Mouse (Mus musculus) hindbrain, embryonic 11.5 days (tissue): Measurements from ENCODE around the gene Gm49384. TPM values are rescaled to one million over a fixed set of nuclear protein-coding genes. Genes with fewer than 3 reads are reported as not detected.
A peak's percentile ranks its signal among the peaks of the same experiment; 100 is the strongest.

Source experiments
- ATAC-seq: fragments of 200-750 bp; cut with Nextera tagmentation; 2 replicates; pipeline ENCODE4 v1.8.0; 2017; ENCODE audit warnings: mild to moderate bottlenecking, moderate TSS enrichment, moderate library complexity; ENCODE audit not compliant: low FRiP score
- DNase-seq: peaks from one replicate; pipeline ENCODE4 v3.0.0-alpha.2; 2015; ENCODE audit warnings: low spot score
- H3K27ac ChIP-seq: fragments of 300-500 bp; sonication (generic); 2 replicates; pipeline ENCODE4 v1.5.1; 2014; ENCODE audit warnings: mild to moderate bottlenecking, low read depth, low read length
- H3K27me3 ChIP-seq: fragments of 300-500 bp; sonication (generic); 2 replicates; pipeline ENCODE4 v1.6.1; 2014; ENCODE audit warnings: mild to moderate bottlenecking, low read length, moderate library complexity, mixed read lengths; ENCODE audit not compliant: control insufficient read depth, insufficient read depth
- H3K36me3 ChIP-seq: fragments of 300-500 bp; sonication (generic); 2 replicates; pipeline ENCODE4 v1.6.1; 2014; ENCODE audit warnings: mild to moderate bottlenecking, low read length, moderate library complexity, mixed read lengths; ENCODE audit not compliant: control insufficient read depth, insufficient read depth
- H3K4me1 ChIP-seq: fragments of 300-500 bp; sonication (generic); replicated peaks from 2 replicates; pipeline ENCODE4 v1.6.1; 2014; ENCODE audit warnings: low read length, mixed read lengths; ENCODE audit not compliant: control insufficient read depth, insufficient read depth
- H3K4me2 ChIP-seq: fragments of 300-500 bp; sonication (generic); replicated peaks from 2 replicates; pipeline ENCODE4 v1.6.1; 2014; ENCODE audit warnings: mild to moderate bottlenecking, low read depth, low read length
- H3K4me3 ChIP-seq: fragments of 300-500 bp; sonication (generic); 2 replicates; pipeline ENCODE4 v1.5.1; 2014; ENCODE audit warnings: low read depth, low read length
- H3K9ac ChIP-seq: fragments of 300-500 bp; sonication (generic); 2 replicates; pipeline ENCODE4 v1.6.1; 2014; ENCODE audit warnings: low read depth, low read length
- H3K9me3 ChIP-seq: fragments of 300-500 bp; sonication (generic); 2 replicates; pipeline ENCODE4 v1.6.1; 2016; ENCODE audit warnings: low read length; ENCODE audit not compliant: control insufficient read depth
- WGBS: fragments of 180-500 bp; shearing (Covaris S2); extraction: QIAGEN DNeasy Blood & Tissue Kit; methylation state at CpG from one replicate; pipeline ENCODE4 v1.1.7; 2014; 5-methylcytosine and 5-hydroxymethylcytosine counted together
- polyA plus RNA-seq: library from polyadenylated mRNA; unstranded; fragments of >200 nt; fragmentation: Nextera tagmentation; extraction: Ambion mirVana; gene quantifications from 2 replicates; pipeline ENCODE4 v1.2.1, GENCODE M21; 2014

Gene Gm49384
- polyA plus RNA-seq, 1 experiment from 2014 or later: 36.2 TPM

- Histone ChIP-seq H3K4me2 (no peak overlapping the region), H3K36me3 (no peaks in the 10 kb centered on the region), H3K9ac (no peak overlapping the region), H3K4me3 (no peak overlapping the region), H3K9me3 (no peaks in the 10 kb centered on the region), H3K4me1 (no peaks in the 10 kb centered on the region), H3K27me3 (no peaks in the 10 kb centered on the region), H3K27ac (no peak overlapping the region)
- no peak for ATAC-seq
- 84% methylated on average over 6 of the region's 6 CpGs for WGBS
- DNase-seq: no peak
These were observed 31.7 kb upstream of the Gm49384 start for GRCm38 (mm10) chr12:69235782-69236181.

- Histone ChIP-seq H3K4me2 (no peak overlapping the region), H3K36me3 (no peaks in the 10 kb centered on the region), H3K9me3 (no peaks in the 10 kb centered on the region), H3K9ac (no peak overlapping the region), H3K4me1 (no peaks in the 10 kb centered on the region), H3K27me3 (no peaks in the 10 kb centered on the region), H3K27ac (no peak overlapping the region), H3K4me3 (no peak overlapping the region)
- DNase-seq (no peak), ATAC-seq (no peak)
- WGBS: 69% methylated on average over 2 of the region's 2 CpGs
These were observed 25.2 kb upstream of the Gm49384 start for GRCm38 (mm10) chr12:69229251-69229650.

GRCm38 (mm10) chr12:69227776-69228466, 23.9 kb upstream of the Gm49384 start, which contains the start of gene Pole2:
TSS of gene Pole2 (minus strand) at chr12:69228195.
- ATAC-seq (peak; percentile 94), DNase-seq (peak; percentile 88)
- Histone ChIP-seq H3K27ac (no peak within 1 kb of the TSS), H3K4me3 (peak within 1 kb of the TSS; percentile 56), H3K4me2 (peak within 1 kb of the TSS; percentile 43), H3K9me3 (no peaks in the 10 kb centered on the region), H3K27me3 (no peaks in the 10 kb centered on the region), H3K9ac (peak within 1 kb of the TSS; percentile 58), H3K36me3 (no peaks in the 10 kb centered on the region), H3K4me1 (no peaks in the 10 kb centered on the region)
- WGBS: under 1% methylated on average over 32 of the region's 37 CpGs

- no peaks in the 10 kb centered on the region for H3K27me3 ChIP-seq
- 90% methylated on average over 19 of the region's 19 CpGs for WGBS
- H3K9ac ChIP-seq: no peak overlapping the region
These were observed 16.7 kb upstream of the Gm49384 start for GRCm38 (mm10) chr12:69220613-69221277.

GRCm38 (mm10) chr12:69216587-69216986, 12.5 kb upstream of the Gm49384 start:
- 97% methylated on average over 7 of the region's 7 CpGs for WGBS
- ATAC-seq (no peak), DNase-seq (no peak)
- no peak overlapping the region for H3K9ac ChIP-seq
- no peak overlapping the region for H3K4me2 ChIP-seq
- H3K27me3 ChIP-seq: no peaks in the 10 kb centered on the region
- H3K27ac ChIP-seq: no peak overlapping the region
- no peak overlapping the region for H3K4me3 ChIP-seq
- H3K4me1 ChIP-seq: no peaks in the 10 kb centered on the region
- H3K36me3 ChIP-seq: no peaks in the 10 kb centered on the region
- no peaks in the 10 kb centered on the region for H3K9me3 ChIP-seq

More at GRCm38 (mm10) chr12:69220613-69221277, 16.7 kb upstream of the Gm49384 start:
- no peak overlapping the region for H3K27ac ChIP-seq
- no peak for ATAC-seq
- H3K4me2 ChIP-seq: no peak overlapping the region
- no peaks in the 10 kb centered on the region for H3K4me1 ChIP-seq
- no peaks in the 10 kb centered on the region for H3K9me3 ChIP-seq
- H3K36me3 ChIP-seq: no peaks in the 10 kb centered on the region
- no peak overlapping the region for H3K4me3 ChIP-seq
- no peak for DNase-seq

- H3K9ac ChIP-seq: no peak overlapping the region
- WGBS: 95% methylated on average over 3 of the region's 3 CpGs
These were observed 11.1 kb upstream of the Gm49384 start for GRCm38 (mm10) chr12:69215000-69215785.

GRCm38 (mm10) chr12:69214393-69214792, 10.3 kb upstream of the Gm49384 start:
- H3K4me2 ChIP-seq: no peak overlapping the region
- no peaks in the 10 kb centered on the region for H3K4me1 ChIP-seq
- no peak overlapping the region for H3K4me3 ChIP-seq
- 96% methylated on average over 7 of the region's 7 CpGs for WGBS
- no peaks in the 10 kb centered on the region for H3K36me3 ChIP-seq
- no peak overlapping the region for H3K27ac ChIP-seq
- DNase-seq (no peak), ATAC-seq (no peak)
- no peak overlapping the region for H3K9ac ChIP-seq
- H3K9me3 ChIP-seq: no peaks in the 10 kb centered on the region
- no peaks in the 10 kb centered on the region for H3K27me3 ChIP-seq

More at GRCm38 (mm10) chr12:69215000-69215785, 11.1 kb upstream of the Gm49384 start:
- no peaks in the 10 kb centered on the region for H3K36me3 ChIP-seq
- H3K4me1 ChIP-seq: no peaks in the 10 kb centered on the region
- no peak overlapping the region for H3K4me2 ChIP-seq
- no peaks in the 10 kb centered on the region for H3K27me3 ChIP-seq
- no peak overlapping the region for H3K4me3 ChIP-seq
- H3K27ac ChIP-seq: no peak overlapping the region
- ATAC-seq (no peak), DNase-seq (no peak)
- no peaks in the 10 kb centered on the region for H3K9me3 ChIP-seq

- WGBS: 94% methylated on average over 13 of the region's 13 CpGs
- H3K27me3 ChIP-seq: no peaks in the 10 kb centered on the region
- no peak overlapping the region for H3K27ac ChIP-seq
- ATAC-seq (no peak), DNase-seq (no peak)
- H3K4me2 ChIP-seq: no peak overlapping the region
- H3K4me1 ChIP-seq: no peaks in the 10 kb centered on the region
- no peaks in the 10 kb centered on the region for H3K36me3 ChIP-seq
- no peak overlapping the region for H3K9ac ChIP-seq
- no peak overlapping the region for H3K4me3 ChIP-seq
- no peaks in the 10 kb centered on the region for H3K9me3 ChIP-seq
These were observed 9.2 kb upstream of the Gm49384 start for GRCm38 (mm10) chr12:69213186-69213777.
